Mouse (Mus musculus): ENCODE data around the gene Smurf1. TPM values are rescaled to one million over a fixed set of nuclear protein-coding genes. Genes with fewer than 3 reads are reported as not detected.

Gene Smurf1
- polyA plus RNA-seq (2015; fragmentation: Illumina TruSeq; extraction: RNeasy Lipid Tissue Mini Kit (QIAGEN cat#74804); ENCODE audit: insufficient read depth, low replicate concordance): 19.4 TPM

GRCm38 (mm10) chr5:144965639-144966351 lies at the start of gene Smurf1:
Smurf1 (minus strand) TSS chr5:144965847.

Other genes with a start within 250 kb of the Smurf1 start
- gene Tmem130, start 204.0 kb downstream of the Smurf1 start, polyA plus RNA-seq (2015; fragmentation: Illumina TruSeq; extraction: RNeasy Lipid Tissue Mini Kit (QIAGEN cat#74804); ENCODE audit: insufficient read depth, low replicate concordance): not detected
- 44.4 TPM for gene Trrap, start 198.1 kb downstream of the Smurf1 start, polyA plus RNA-seq (2015; fragmentation: Illumina TruSeq; extraction: RNeasy Lipid Tissue Mini Kit (QIAGEN cat#74804); ENCODE audit: insufficient read depth, low replicate concordance)
- not detected for gene Gm4871, start 66.9 kb upstream of the Smurf1 start, polyA plus RNA-seq (2015; fragmentation: Illumina TruSeq; extraction: RNeasy Lipid Tissue Mini Kit (QIAGEN cat#74804); ENCODE audit: insufficient read depth, low replicate concordance)
- gene 1700018F24Rik, start 77.1 kb upstream of the Smurf1 start, polyA plus RNA-seq (2015; fragmentation: Illumina TruSeq; extraction: RNeasy Lipid Tissue Mini Kit (QIAGEN cat#74804); ENCODE audit: insufficient read depth, low replicate concordance): not detected
- gene Arpc1a, start 118.0 kb upstream of the Smurf1 start, polyA plus RNA-seq (2015; fragmentation: Illumina TruSeq; extraction: RNeasy Lipid Tissue Mini Kit (QIAGEN cat#74804); ENCODE audit: insufficient read depth, low replicate concordance): 62.9 TPM
- gene Kpna7, start 118.2 kb upstream of the Smurf1 start, polyA plus RNA-seq (2015; fragmentation: Illumina TruSeq; extraction: RNeasy Lipid Tissue Mini Kit (QIAGEN cat#74804); ENCODE audit: insufficient read depth, low replicate concordance): not detected
- gene Arpc1b, start 148.4 kb upstream of the Smurf1 start, polyA plus RNA-seq (2015; fragmentation: Illumina TruSeq; extraction: RNeasy Lipid Tissue Mini Kit (QIAGEN cat#74804); ENCODE audit: insufficient read depth, low replicate concordance): 163 TPM
- 85.8 TPM for gene Pdap1, start 174.4 kb upstream of the Smurf1 start, polyA plus RNA-seq (2015; fragmentation: Illumina TruSeq; extraction: RNeasy Lipid Tissue Mini Kit (QIAGEN cat#74804); ENCODE audit: insufficient read depth, low replicate concordance)
- 163 TPM for gene Bud31, start 174.5 kb upstream of the Smurf1 start, polyA plus RNA-seq (2015; fragmentation: Illumina TruSeq; extraction: RNeasy Lipid Tissue Mini Kit (QIAGEN cat#74804); ENCODE audit: insufficient read depth, low replicate concordance)
- 7.1 TPM for gene Ptcd1, start 201.3 kb upstream of the Smurf1 start, polyA plus RNA-seq (2015; fragmentation: Illumina TruSeq; extraction: RNeasy Lipid Tissue Mini Kit (QIAGEN cat#74804); ENCODE audit: insufficient read depth, low replicate concordance)
- 25.1 TPM for gene Cpsf4, start 201.4 kb upstream of the Smurf1 start, polyA plus RNA-seq (2015; fragmentation: Illumina TruSeq; extraction: RNeasy Lipid Tissue Mini Kit (QIAGEN cat#74804); ENCODE audit: insufficient read depth, low replicate concordance)
- 143 TPM for gene Atp5j2, start 226.2 kb upstream of the Smurf1 start, polyA plus RNA-seq (2015; fragmentation: Illumina TruSeq; extraction: RNeasy Lipid Tissue Mini Kit (QIAGEN cat#74804); ENCODE audit: insufficient read depth, low replicate concordance)
- 12.6 TPM for gene Zkscan14, start 236.0 kb upstream of the Smurf1 start, polyA plus RNA-seq (2015; fragmentation: Illumina TruSeq; extraction: RNeasy Lipid Tissue Mini Kit (QIAGEN cat#74804); ENCODE audit: insufficient read depth, low replicate concordance)
- 5.8 TPM for gene Zkscan5, start 238.7 kb upstream of the Smurf1 start, polyA plus RNA-seq (2015; fragmentation: Illumina TruSeq; extraction: RNeasy Lipid Tissue Mini Kit (QIAGEN cat#74804); ENCODE audit: insufficient read depth, low replicate concordance)

Data from spleen, adult 10 weeks (tissue).